Mouse (Mus musculus) frontal cortex, postnatal 36 days (tissue): ENCODE measurements around the gene Sema4g.

Experiments used
- DNase-seq, 2 experiments: peaks; one replicate each; pipeline ENCODE4 v3.0.0; 2022; ENCODE audit warnings: low spot score in 2 of 2

The Sema4g gene

GRCm38 (mm10) chr19:45003740-45004516 lies 15.0 kb downstream of the Sema4g start:
- no peak for DNase-seq

DNA sequence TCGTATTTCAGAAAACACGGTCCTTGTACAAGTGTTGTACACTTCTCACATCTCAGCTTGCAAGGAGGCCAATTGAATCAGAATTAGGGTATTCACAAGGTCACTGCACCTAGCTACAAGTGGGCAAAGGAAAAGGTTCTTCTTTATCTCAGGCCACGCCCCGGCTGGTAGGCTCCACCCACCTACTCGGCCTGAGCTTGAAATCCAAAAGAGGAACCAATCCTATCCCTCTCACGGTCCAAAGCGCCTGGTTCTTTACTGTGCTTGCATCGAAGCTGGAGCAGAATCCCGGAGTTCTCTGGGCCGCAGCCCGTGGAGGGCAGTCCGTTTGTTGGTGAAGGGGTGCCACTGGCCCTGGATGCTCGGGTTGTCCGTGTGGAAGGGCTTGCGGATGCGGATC lies 16.5 kb downstream of the Sema4g start, which contains the start of gene Twnk:
Gene Twnk (plus strand): TSS at position 220 of the 400 bp plus-strand sequence.
- DNase-seq: no peak

DNA sequence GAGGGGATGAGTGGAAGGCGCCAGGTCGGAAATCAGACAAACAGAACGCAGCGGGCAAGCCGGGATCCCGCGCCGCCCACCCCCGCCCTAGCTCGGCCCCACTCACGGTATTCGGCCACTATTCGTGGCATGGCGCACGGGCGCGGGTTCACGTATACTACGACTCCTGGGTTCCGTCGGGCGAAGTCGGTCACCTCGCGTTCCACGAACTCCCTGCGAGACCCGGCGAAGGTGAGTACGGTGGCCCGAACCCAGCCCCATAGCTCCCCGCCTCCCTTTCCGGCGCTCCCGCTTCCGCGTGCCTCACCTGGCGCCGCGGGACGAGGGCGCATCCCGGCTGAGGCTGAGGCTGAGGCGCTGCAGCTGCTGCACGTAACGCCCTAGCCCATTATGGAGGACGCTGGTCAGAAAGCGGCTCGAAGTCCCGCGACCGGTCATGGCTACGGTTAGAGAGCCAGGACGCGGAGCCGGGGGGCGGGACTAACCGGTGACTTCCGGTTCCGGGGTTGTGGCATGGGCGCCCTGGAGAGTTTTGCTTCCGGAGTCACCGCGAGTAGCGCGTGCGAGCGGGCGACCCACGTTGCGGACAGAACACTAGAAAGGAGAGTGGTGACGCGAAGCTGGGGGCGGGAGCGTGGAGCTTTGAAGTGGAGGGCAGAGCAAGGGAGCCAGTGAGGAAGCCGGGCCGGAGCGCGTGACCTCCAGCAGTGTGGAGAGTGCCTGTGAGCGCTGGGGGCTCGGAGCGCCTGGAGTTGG lies 17.2 kb downstream of the Sema4g start, which contains the start of gene Mrpl43:
Gene Mrpl43 (minus strand): TSS at position 486 of the 756 bp plus-strand sequence.
- DNase-seq: peak; percentile 95 to 97

GRCm38 (mm10) chr19:45007021-45007420 lies 18.1 kb downstream of the Sema4g start:
- no peak for DNase-seq

GRCm38 (mm10) chr19:45007425-45008191 lies 18.7 kb downstream of the Sema4g start:
- no peak for DNase-seq

DNA sequence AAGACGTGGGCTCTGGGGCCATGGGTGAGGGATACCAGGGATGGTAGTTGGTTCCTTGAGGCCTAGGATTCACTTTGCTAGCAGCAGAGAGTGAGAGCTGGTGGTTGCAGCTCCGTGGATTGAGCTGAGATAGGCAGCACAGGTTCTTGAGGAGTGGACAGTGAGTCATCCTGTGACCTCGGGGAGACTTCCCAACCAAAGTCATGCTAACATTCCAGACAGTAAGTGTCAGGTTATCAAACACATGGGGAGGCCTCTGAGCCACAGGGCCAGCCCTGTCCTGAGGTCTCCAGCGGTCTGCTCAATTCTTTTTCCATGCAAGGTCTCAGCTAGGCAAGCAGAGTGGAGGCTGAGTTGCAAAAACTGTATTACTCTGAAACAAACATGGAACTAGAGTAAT lies 21.7 kb downstream of the Sema4g start:
- DNase-seq: no peak

DNA sequence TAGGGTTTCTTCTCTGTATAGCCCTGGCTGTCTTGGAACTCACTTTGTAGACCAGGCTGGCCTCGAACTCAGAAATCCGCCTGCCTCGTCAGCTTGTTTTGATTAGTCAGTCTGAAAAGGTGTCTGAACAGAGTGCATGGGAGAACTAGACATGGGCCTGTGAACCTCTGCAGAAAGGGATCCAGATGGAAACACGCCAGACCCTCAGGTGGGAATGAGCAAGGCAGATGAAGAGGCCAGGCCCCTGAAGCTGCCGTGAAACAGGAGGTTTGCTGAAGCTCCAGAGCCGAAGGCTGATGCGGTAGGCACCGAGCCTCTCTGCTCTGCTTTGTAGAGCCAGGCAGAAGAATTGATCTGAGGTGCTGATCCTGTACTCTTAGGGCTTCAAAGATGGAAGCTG lies 23.3 kb downstream of the Sema4g start:
- DNase-seq: no peak

GRCm38 (mm10) chr19:45012636-45013035 lies 23.7 kb downstream of the Sema4g start:
- DNase-seq: no peak

- no peak for DNase-seq
Observed at GRCm38 (mm10) chr19:45013581-45014225, 24.8 kb downstream of the Sema4g start.

DNA sequence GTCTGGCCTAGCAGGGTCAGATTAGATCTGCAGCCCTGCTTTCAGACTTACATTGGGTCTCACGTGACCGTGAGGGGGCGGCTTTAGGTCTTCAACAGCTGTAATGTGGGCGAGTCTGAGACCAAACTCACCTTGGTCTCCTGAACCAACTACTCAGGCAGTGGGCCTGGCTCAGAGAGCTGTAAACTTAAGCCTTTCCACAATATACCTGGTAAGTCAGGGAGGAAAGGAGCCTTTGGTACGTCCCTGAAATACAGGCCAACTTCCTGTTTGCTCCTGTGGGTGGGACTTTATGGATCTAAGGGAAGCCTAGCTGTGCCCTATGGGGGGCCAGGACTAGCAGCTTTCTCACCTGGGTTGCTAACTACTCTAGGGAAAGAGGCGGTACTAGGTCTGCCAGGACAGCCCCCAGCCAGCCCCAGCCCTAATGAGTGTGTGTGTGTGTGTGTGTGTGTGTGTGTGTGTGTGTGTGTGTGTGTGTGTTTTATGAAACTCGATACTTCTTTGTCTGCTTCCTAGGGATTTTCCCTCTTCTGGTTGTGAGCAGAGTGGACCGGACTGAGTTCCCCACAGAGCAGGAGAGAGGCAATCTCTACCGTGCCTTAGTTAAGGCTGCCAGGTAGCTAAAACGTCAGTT lies 25.6 kb downstream of the Sema4g start, which contains the start of gene Lzts2:
Gene Lzts2 (plus strand): TSS at position 80 of the 637 bp plus-strand sequence.
- DNase-seq: no peak

- DNase-seq: peak in 1 of 2 experiments; percentile 32
Observed at GRCm38 (mm10) chr19:45014981-45015402, 26.1 kb downstream of the Sema4g start.

DNA sequence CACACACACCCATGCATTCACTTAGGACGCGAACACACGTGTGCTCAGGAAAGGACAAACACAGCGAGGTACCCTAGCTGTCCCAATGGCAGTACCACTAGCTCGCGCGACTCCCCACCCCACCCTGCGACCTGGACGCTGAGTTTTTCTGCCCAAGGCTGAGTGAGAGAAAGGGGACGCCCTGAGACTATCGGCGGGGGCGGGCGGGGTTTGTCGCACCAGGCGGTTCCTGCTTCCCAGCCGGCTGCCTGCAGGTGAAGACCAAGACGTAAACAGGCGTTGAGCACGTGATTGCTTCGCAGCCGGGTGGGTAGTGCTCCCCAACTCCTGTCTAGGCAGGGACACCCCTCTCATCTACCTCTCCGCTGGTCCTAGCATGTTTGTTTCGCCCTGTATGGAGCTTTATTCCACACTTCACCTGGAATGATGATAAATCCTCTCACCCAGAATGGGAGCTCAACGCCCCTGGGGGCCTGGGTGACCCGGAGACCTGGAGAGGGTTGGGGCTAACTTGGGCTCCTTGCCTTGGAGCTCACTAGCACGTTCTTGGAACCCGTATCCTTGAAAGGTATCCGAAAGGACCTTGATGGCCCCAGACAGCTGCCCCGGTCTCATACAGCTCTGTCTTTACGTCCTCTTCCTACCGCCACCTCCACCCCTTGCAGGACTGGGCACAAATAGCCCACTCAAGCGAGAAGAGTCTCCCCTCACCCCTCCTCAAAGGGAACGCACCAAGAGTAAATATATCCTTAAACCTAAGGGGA lies 26.8 kb downstream of the Sema4g start:
- peak in 1 of 2 experiments; percentile 27 for DNase-seq

DNA sequence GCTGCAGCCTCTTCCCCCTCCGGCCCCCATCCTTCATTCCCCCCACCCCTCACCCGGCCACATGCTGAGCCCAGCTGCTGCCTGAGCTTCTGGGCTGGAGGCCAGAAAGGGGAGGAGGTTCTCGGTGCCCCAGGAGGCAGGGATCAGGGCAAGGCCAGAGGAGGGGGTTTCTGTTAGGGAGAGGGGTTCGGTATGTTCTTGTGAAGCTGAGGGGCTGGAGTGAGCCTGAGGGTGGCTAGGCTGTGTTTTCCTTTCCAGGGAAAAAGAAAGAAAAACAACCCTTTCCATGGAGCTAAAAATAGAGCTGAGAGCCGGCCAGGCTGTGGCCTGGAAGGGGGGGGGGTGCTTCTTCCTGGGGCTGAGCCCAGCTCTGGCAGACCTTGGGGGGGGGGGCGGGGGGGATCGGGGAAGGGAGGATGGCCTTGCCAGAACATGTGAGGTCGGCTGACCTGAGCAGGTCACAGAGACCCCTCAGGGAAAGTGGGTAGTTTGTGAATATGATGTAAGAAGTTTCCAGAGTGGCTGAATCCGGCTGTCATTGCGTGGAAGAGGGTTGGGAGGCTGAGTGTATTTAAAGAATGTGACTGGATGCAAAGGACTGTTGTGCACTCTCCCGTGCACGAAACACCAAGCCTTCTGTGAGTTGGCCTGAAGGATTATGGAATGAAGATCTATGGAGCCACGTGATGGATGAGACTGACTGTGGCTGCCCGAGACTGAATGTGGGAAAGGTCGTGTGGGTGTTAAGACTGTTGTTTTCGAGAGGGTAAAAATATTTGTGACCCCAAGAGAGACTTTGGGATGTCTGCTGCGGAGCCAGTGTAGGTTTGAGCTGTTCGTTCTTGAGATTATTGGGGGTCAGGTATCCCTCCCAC lies 27.7 kb downstream of the Sema4g start:
- DNase-seq: peak; percentile 52 to 75

DNA sequence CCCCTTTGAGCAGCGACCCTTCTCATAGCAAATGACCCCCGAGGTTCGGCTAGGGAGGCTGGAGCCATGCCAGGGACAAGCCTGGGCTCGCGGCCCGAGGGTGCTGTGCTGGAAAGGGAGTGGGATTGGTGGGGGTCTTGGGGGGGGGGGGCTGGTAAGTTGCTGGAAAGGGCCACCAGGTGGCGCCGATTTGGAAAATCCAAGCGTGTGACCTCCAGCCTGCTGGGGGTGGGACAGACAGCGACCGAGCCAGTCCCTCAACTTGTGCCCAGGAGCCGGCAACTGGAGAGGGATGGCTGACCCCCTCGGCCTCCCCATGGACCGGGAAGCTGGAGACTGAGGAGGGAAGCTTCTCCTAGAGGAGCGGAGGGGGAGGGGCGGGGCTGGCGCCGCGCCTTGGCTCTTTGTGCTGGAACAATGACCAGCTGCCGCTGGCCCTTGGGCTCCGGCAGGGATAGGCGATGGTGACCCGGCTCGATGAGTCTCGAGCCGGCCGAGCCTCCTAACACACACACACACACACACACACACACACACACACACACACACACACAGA lies 28.4 kb downstream of the Sema4g start:
- peak; percentile 64 to 66 for DNase-seq

GRCm38 (mm10) chr19:45017909-45018308 lies 29.0 kb downstream of the Sema4g start:
- DNase-seq: peak; percentile 72 to 81

DNA sequence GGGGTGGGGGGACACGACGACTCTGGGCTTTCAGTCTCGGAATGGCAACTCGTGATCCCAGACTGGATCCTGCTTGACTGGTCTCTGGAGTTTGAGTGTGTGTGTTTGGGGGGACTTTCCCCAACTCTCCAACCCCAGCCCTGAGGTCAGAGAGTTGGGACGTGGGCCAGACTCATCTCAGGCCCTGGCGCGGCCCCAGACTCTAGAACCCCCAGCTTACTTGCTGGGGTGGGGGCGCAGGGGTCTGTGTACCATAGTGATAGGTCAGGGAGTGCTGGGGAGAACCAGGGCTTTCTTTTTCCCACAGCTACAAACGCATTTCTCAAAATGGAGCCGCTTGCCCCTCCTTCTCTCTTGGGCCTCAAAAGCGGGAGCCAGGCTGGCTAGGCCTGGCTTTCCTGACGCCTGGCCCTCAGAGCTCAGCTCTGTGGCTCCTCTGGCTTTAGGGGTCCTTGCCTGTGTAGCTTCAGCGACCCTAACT lies 29.5 kb downstream of the Sema4g start:
- DNase-seq: no peak

DNA sequence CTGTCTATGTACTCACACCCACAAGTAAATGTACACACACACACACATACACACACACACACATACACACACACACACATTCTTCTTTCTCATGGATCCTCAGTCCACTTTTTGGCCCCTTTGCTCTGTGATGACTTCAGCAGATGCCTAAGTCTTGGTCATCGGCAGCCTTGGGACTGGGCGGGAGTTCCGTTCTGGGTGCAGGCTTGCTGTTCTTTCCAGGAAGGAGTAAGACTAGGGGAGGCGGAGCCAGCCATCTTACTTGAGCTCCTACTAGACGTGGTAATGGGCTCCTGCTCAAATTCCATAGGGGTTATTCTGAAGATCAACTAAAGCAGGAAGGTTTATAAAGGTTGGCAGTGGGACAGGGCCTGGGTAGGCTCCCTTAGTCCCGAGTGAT lies 31.4 kb downstream of the Sema4g start:
- no peak for DNase-seq

GRCm38 (mm10) chr19:45021362-45021761 lies 32.5 kb downstream of the Sema4g start:
- no peak for DNase-seq

GRCm38 (mm10) chr19:45023993-45024392 lies 35.1 kb downstream of the Sema4g start:
- no peak for DNase-seq
